Mouse (Mus musculus): Measurements from ENCODE around the gene Sec14l1.

DNA sequence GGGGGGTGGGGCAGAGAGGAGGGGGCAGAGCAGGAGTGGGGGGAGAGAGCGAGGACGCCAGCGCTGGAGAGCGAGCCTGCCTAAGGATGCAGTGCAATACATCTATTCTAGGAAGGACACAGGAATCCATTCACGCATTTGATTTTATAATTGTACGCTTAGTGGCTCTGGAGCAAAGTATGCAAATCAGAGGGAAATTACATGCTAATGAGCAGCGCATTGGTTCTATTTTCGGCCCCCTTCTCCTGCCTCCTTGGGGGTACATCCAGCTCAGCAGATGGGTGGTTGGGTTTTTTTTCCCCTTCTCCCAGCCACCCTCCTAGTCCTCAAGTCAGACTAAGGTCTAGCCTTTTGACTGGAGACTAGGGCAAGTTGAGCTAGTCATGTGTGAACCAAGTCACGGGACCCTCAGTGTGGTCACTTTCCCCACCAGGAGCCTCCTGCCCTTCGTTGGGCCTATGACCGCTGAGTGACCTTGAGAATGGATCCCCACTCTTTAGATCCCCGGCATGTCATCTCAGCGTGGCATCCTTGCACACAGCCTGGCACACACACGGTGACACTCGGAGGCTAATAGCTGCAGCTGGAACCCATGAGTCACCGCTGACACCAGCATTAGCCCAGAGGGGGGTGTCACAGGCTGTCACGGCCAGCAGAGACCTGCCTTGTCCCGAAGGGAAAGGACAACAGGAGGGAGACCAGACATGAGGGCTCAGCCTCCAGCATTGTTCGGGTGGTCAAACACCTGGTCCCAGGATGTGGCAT is 55.0 kb downstream of the Sec14l1 start:
- TF ChIP-seq CTCF (IDR thresholded peaks at IDR 0.05; ENCODE audit: control insufficient read depth, insufficient read depth, insufficient replicate concordance, low read depth, low read length) (no peak), POLR2A (IDR thresholded peaks at IDR 0.05; ENCODE audit: control insufficient read depth, low read depth, low read length) (no peak)

All from testis, adult 2 months (tissue).